Comparison of ENCODE assay signal across 21 mouse cellular contexts in the genomic region with DNA sequence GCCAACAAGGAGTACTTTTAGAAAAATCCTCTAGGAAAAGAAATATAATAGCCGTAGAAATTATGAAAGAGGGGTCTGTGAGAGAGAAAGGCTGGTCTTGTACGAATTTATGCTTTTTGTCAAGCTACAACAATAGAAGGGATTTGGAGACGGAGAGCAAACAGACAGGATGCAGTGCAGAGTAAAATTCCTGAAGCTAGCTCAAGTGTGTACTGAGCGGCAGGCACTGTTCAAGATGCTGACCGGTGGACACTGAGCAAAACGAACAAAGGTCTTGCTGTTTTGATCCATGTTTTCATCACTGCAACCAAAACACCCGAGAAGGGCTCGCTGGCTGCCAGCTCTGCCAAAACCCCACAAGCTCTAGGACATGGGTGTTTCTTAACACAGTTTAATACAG. TPM values are rescaled to one million over a fixed set of nuclear protein-coding genes. Genes with fewer than 3 reads are reported as not detected.
A peak's percentile ranks its signal among the peaks of the same experiment; 100 is the strongest.
DNase-seq lines count a peak whose midpoint lies in the region; ATAC-seq and TF ChIP-seq lines count a peak whose summit lies in the region.
"Had no signal": no experiment of that assay in that cellular context is flagged by ENCODE, and none has a peak within 500 bp of the region (broad histone marks: within the 10 kb centered on the region; RNA-seq: fewer than 3 reads in every experiment).

No protein-coding gene starts in this region.

- no peak for TF ChIP-seq CTCF in kidney, postnatal 0 days (IDR thresholded peaks at IDR 0.05; ENCODE audit: low read depth)

- no peak for DNase-seq in embryonic facial prominence, embryonic 10.5 days (ENCODE audit: low spot score)
- peak; percentile 23 for DNase-seq in kidney, postnatal 0 days (ENCODE audit: low spot score)
- DNase-seq in embryonic facial prominence, embryonic 14.5 days (ENCODE audit: low spot score): no peak
- peak; percentile 66 for DNase-seq in retina, postnatal 1 day
- no peak for DNase-seq in heart, postnatal 25 days (ENCODE audit: low spot score)
- DNase-seq: adrenal gland, postnatal 14 days; cerebellum, adult 8-10 months; cerebellum, postnatal 36 days; gastrocnemius, postnatal 14 days; heart, adult 11 months; lung, embryonic 14.5 days; thymus, adult 2 months; thymus, postnatal 4 days had no signal

- WGBS in embryonic facial prominence, embryonic 13.5 days: 33% methylated on average over 8 of the region's 8 CpGs
- WGBS in embryonic facial prominence, embryonic 10.5 days: 52% methylated on average over 8 of the region's 8 CpGs
- WGBS in kidney, postnatal 0 days: 41% methylated on average over 8 of the region's 8 CpGs
- whole genome bisulfite sequencing in kidney, embryonic 15.5 days: 50% methylated on average over 8 of the region's 8 CpGs
- WGBS in embryonic facial prominence, embryonic 14.5 days: 36% methylated on average over 8 of the region's 8 CpGs

- no peaks in the 10 kb centered on the region for H3K36me3 ChIP-seq in embryonic facial prominence, embryonic 13.5 days
- H3K36me3 ChIP-seq in embryonic facial prominence, embryonic 10.5 days (replicated peaks): no peaks in the 10 kb centered on the region
- H3K36me3 ChIP-seq in kidney, postnatal 0 days (ENCODE audit: insufficient read depth, low read length): no peaks in the 10 kb centered on the region
- no peaks in the 10 kb centered on the region for H3K36me3 ChIP-seq in kidney, embryonic 15.5 days
- no peaks in the 10 kb centered on the region for H3K36me3 ChIP-seq in embryonic facial prominence, embryonic 14.5 days (ENCODE audit: control insufficient read depth, insufficient read depth, low read length)
- H3K36me3 ChIP-seq: embryonic facial prominence, embryonic 12.5 days; limb, embryonic 15.5 days had no signal

- ATAC-seq in embryonic facial prominence, embryonic 13.5 days (ENCODE audit: insufficient number of reproducible peaks, insufficient read depth, low FRiP score, low TSS enrichment, low read depth): no peak
- no peak for ATAC-seq in kidney, postnatal 0 days (replicated peaks; ENCODE audit: low FRiP score, low read depth)
- no peak for ATAC-seq in kidney, embryonic 15.5 days (replicated peaks; ENCODE audit: low FRiP score)
- peak; percentile 33; the same call in 1 of the 2 replicates for ATAC-seq in embryonic facial prominence, embryonic 14.5 days (ENCODE audit: low read depth)
- ATAC-seq: forebrain, embryonic 14.5 days had no signal

- H3K9me3 ChIP-seq in embryonic facial prominence, embryonic 13.5 days: no peaks in the 10 kb centered on the region
- no peaks in the 10 kb centered on the region for H3K9me3 ChIP-seq in embryonic facial prominence, embryonic 10.5 days
- H3K9me3 ChIP-seq in kidney, postnatal 0 days (replicated peaks; ENCODE audit: low read length): no peaks in the 10 kb centered on the region
- H3K9me3 ChIP-seq in kidney, embryonic 15.5 days (replicated peaks): no peaks in the 10 kb centered on the region
- no peaks in the 10 kb centered on the region for H3K9me3 ChIP-seq in embryonic facial prominence, embryonic 14.5 days (ENCODE audit: control insufficient read depth, low read length)
- H3K9me3 ChIP-seq: embryonic facial prominence, embryonic 12.5 days; limb, embryonic 15.5 days had no signal

- H3K4me1 ChIP-seq in embryonic facial prominence, embryonic 13.5 days: peaks cover 14% of the 10 kb centered on the region
- peaks cover 32% of the 10 kb centered on the region for H3K4me1 ChIP-seq in embryonic facial prominence, embryonic 10.5 days
- H3K4me1 ChIP-seq in kidney, postnatal 0 days (replicated peaks; ENCODE audit: insufficient read depth, low read length): 0 out of 2 replicates have a peak, but pooled peaks cover 7% of the 10 kb centered on the region
- H3K4me1 ChIP-seq in kidney, embryonic 15.5 days: peaks cover 11% of the 10 kb centered on the region
- peaks cover 3% of the 10 kb centered on the region; the same call in 1 of the 2 replicates for H3K4me1 ChIP-seq in embryonic facial prominence, embryonic 14.5 days (ENCODE audit: control insufficient read depth, insufficient read depth, low read length)

- H3K4me2 ChIP-seq in embryonic facial prominence, embryonic 13.5 days: no peak overlapping the region
- H3K4me2 ChIP-seq in kidney, postnatal 0 days (ENCODE audit: low read length): no peak overlapping the region
- no peak overlapping the region for H3K4me2 ChIP-seq in kidney, embryonic 15.5 days
- H3K4me2 ChIP-seq in embryonic facial prominence, embryonic 14.5 days (ENCODE audit: low read depth, low read length): no peak overlapping the region
- H3K4me2 ChIP-seq: embryonic facial prominence, embryonic 12.5 days; heart, embryonic 11.5 days; limb, embryonic 15.5 days; lung, embryonic 14.5 days had no signal

- peak overlapping the region; percentile 39 for H3K27ac ChIP-seq in embryonic facial prominence, embryonic 13.5 days
- no peak overlapping the region for H3K27ac ChIP-seq in embryonic facial prominence, embryonic 10.5 days (replicated peaks)
- no peak overlapping the region for H3K27ac ChIP-seq in kidney, postnatal 0 days
- H3K27ac ChIP-seq in kidney, embryonic 15.5 days: no peak overlapping the region
- H3K27ac ChIP-seq in embryonic facial prominence, embryonic 14.5 days (replicated peaks; ENCODE audit: low read depth, low read length): peak overlapping the region; percentile 28; the same call in 1 of the 2 replicates
- H3K27ac ChIP-seq: embryonic facial prominence, embryonic 12.5 days; limb, embryonic 15.5 days; liver, embryonic 14.5 days; stomach, postnatal 0 days had no signal

- H3K4me3 ChIP-seq in embryonic facial prominence, embryonic 13.5 days: no peak overlapping the region
- H3K4me3 ChIP-seq in embryonic facial prominence, embryonic 10.5 days: no peak overlapping the region
- no peak overlapping the region for H3K4me3 ChIP-seq in kidney, postnatal 0 days (replicated peaks; ENCODE audit: low read depth, low read length)
- no peak overlapping the region for H3K4me3 ChIP-seq in kidney, embryonic 15.5 days (replicated peaks)
- no peak overlapping the region for H3K4me3 ChIP-seq in embryonic facial prominence, embryonic 14.5 days (ENCODE audit: low read depth, low read length)
- H3K4me3 ChIP-seq: embryonic facial prominence, embryonic 12.5 days; limb, embryonic 15.5 days had no signal

- intact Hi-C loops in heart, postnatal 25 days (cut with DNase I): no loop called here

- no peak overlapping the region for H3K9ac ChIP-seq in embryonic facial prominence, embryonic 13.5 days
- H3K9ac ChIP-seq in kidney, postnatal 0 days (ENCODE audit: low read depth, low read length): no peak overlapping the region
- H3K9ac ChIP-seq in kidney, embryonic 15.5 days: no peak overlapping the region
- no peak overlapping the region for H3K9ac ChIP-seq in embryonic facial prominence, embryonic 14.5 days (ENCODE audit: low read depth, low read length)
- H3K9ac ChIP-seq: embryonic facial prominence, embryonic 12.5 days; limb, embryonic 15.5 days; liver, embryonic 14.5 days; lung, embryonic 14.5 days had no signal

- H3K27me3 ChIP-seq in embryonic facial prominence, embryonic 13.5 days: no peaks in the 10 kb centered on the region
- H3K27me3 ChIP-seq in embryonic facial prominence, embryonic 10.5 days (replicated peaks; ENCODE audit: low read depth, poor library complexity, severe bottlenecking): no peaks in the 10 kb centered on the region
- no peaks in the 10 kb centered on the region for H3K27me3 ChIP-seq in kidney, postnatal 0 days (ENCODE audit: insufficient read depth, low read length)
- no peaks in the 10 kb centered on the region for H3K27me3 ChIP-seq in kidney, embryonic 15.5 days
- no peaks in the 10 kb centered on the region for H3K27me3 ChIP-seq in embryonic facial prominence, embryonic 14.5 days (replicated peaks; ENCODE audit: control insufficient read depth, insufficient read depth, low read length)
- H3K27me3 ChIP-seq: embryonic facial prominence, embryonic 12.5 days; limb, embryonic 15.5 days had no signal

RNA-seq across cellular contexts. Expression of a gene that starts 42.8 kb away (rescaled TPM):
- 17.9 and 21.8 TPM in 2 replicates for polyA plus RNA-seq in embryonic facial prominence, embryonic 13.5 days (2015; fragmentation: Nextera tagmentation; extraction: Ambion mirVana)
- polyA plus RNA-seq in embryonic facial prominence, embryonic 10.5 days (2016; fragmentation: Nextera tagmentation; extraction: Ambion mirVana): 2.6 and 3.6 TPM in 2 replicates
- 17.1 and 19.1 TPM in 2 replicates for polyA plus RNA-seq in kidney, postnatal 0 days (2015; fragmentation: Nextera tagmentation; extraction: Ambion mirVana)
- 35.2 and 41.3 TPM in 2 replicates for polyA plus RNA-seq in kidney, embryonic 15.5 days (2015; fragmentation: Nextera tagmentation; extraction: Ambion mirVana)
- 22.3 and 28.0 TPM in 2 replicates for polyA plus RNA-seq in embryonic facial prominence, embryonic 14.5 days (2014; fragmentation: Nextera tagmentation; extraction: Ambion mirVana)
- total RNA-seq in heart, postnatal 25 days (2021): 100 to 1,000 TPM in 1 of 2 experiments, 10 to 100 TPM in 1; 93.0 to 118 TPM

Comparison
In these comparisons a context has a peak if more than half of its experiments do, and no peak if none do; other contexts are left out.
1. H3K27ac ChIP-seq: peak in embryonic facial prominence, embryonic 13.5 days (single experiment) and embryonic facial prominence, embryonic 14.5 days (single experiment); none in embryonic facial prominence, embryonic 10.5 days (single experiment), kidney, postnatal 0 days (single experiment) and kidney, embryonic 15.5 days (single experiment).
2. DNase-seq: peak in kidney, postnatal 0 days (single experiment) and retina, postnatal 1 day (single experiment); none in embryonic facial prominence, embryonic 10.5 days (single experiment), embryonic facial prominence, embryonic 14.5 days (single experiment) and heart, postnatal 25 days (single experiment).